Mouse (Mus musculus) intestine, postnatal 0 days (tissue): ENCODE measurements around the gene Itsn1. TPM values are rescaled to one million over a fixed set of nuclear protein-coding genes. Genes with fewer than 3 reads are reported as not detected.

Experiments
- ATAC-seq: fragments of 200-750 bp; cut with Nextera tagmentation; 2 replicates; pipeline ENCODE4 v1.8.0; 2017; ENCODE audit warnings: mild to moderate bottlenecking, moderate TSS enrichment, moderate library complexity
- H3K27ac ChIP-seq: fragments of 300-500 bp; sonication (generic); 2 replicates; pipeline ENCODE4 v1.5.1; 2014; ENCODE audit warnings: mild to moderate bottlenecking, low read depth, low read length, moderate library complexity
- H3K27me3 ChIP-seq: fragments of 300-500 bp; sonication (generic); replicated peaks from 2 replicates; pipeline ENCODE4 v1.6.1; 2014; ENCODE audit warnings: low read length, mixed read lengths; ENCODE audit not compliant: control insufficient read depth, insufficient read depth
- H3K36me3 ChIP-seq: fragments of 300-500 bp; sonication (generic); 2 replicates; pipeline ENCODE4 v1.6.1; 2014; ENCODE audit warnings: mild to moderate bottlenecking, moderate library complexity; ENCODE audit not compliant: control insufficient read depth, insufficient read depth
- H3K4me1 ChIP-seq: fragments of 300-500 bp; sonication (generic); replicated peaks from 2 replicates; pipeline ENCODE4 v1.6.1; 2014; ENCODE audit warnings: antibody characterized with exemption, low read length, mixed read lengths; ENCODE audit not compliant: control insufficient read depth, insufficient read depth
- H3K4me2 ChIP-seq: fragments of 300-500 bp; sonication (generic); replicated peaks from 2 replicates; pipeline ENCODE4 v1.6.1; 2014; ENCODE audit warnings: low read depth, mild to moderate bottlenecking, moderate library complexity
- H3K4me3 ChIP-seq: fragments of 300-500 bp; sonication (generic); 2 replicates; pipeline ENCODE4 v1.5.1; 2014; ENCODE audit warnings: low read depth, low read length
- H3K9ac ChIP-seq: fragments of 300-500 bp; sonication (generic); 2 replicates; pipeline ENCODE4 v1.6.1; 2014; ENCODE audit warnings: mild to moderate bottlenecking, low read depth, low read length
- H3K9me3 ChIP-seq: fragments of 300-500 bp; sonication (generic); 2 replicates; pipeline ENCODE4 v1.6.1; 2016; ENCODE audit warnings: mixed run types; ENCODE audit not compliant: control insufficient read depth
- CTCF ChIP-seq: sonication (generic); IDR thresholded peaks from 2 replicates; pipeline ENCODE4 v1.5.1; 2016; ENCODE audit warnings: low read depth, mild to moderate bottlenecking, control low read depth, antibody characterized with exemption, moderate library complexity
- WGBS: fragments of 180-500 bp; shearing (Covaris S2); extraction: QIAGEN DNeasy Blood & Tissue Kit; methylation state at CpG from one replicate; pipeline ENCODE4 v1.1.7; 2014; 5-methylcytosine and 5-hydroxymethylcytosine counted together
- microRNA-seq: library from miRNA; unstranded; fragments of <30 nt; microRNA quantifications from one replicate; pipeline ENCODE4, GENCODE M21; 2016
- polyA plus RNA-seq: library from polyadenylated mRNA; unstranded; fragments of >200 nt; fragmentation: Nextera tagmentation; extraction: Ambion mirVana; gene quantifications from 2 replicates; pipeline ENCODE4 v1.2.1, GENCODE M21; 2015

Gene Itsn1
- polyA plus RNA-seq, 1 experiment from 2014 or later = 6.2 TPM

DNA sequence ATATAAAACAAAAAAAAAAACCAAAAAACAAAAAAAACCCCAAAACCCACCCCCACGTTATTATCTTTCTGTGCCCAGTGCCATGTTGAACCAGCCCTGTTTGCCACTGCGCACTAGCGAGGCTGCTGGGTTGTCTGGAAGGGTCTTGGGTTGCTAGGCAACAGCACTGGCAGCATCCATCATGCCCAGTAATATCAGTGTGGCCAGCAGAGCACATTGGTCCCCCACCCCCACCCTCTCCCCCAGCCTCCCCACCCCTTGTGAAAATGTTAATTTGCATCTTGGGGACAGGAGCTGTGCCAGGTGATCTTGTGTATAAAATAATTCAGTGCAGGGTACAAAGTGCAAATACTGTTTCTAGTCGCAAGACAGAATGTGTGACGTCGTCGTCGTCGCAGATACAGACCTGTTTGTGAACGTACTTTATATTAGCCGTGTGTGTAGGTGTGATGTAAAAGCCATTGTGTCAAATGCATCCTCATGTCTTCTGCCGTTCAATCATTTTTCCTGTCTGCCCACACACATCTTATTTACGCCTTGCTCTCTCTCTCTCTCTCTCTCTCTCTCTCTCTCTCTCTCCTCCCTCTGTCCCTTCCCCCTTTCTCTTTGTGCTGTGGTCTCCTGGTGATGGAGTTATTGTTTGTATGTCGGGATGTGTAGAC, 233.9 kb downstream of the Itsn1 start:
- no peak overlapping the region for H3K9ac ChIP-seq
- no peak overlapping the region for H3K4me2 ChIP-seq
- H3K27ac ChIP-seq = no peak overlapping the region
- H3K27me3 ChIP-seq = no peaks in the 10 kb centered on the region
- ATAC-seq = peak; percentile 39; the same call in 1 of the 2 replicates
- no peaks in the 10 kb centered on the region for H3K36me3 ChIP-seq
- no peak for TF ChIP-seq CTCF
- no peaks in the 10 kb centered on the region for H3K4me1 ChIP-seq
- 28% methylated on average over 14 of the region's 14 CpGs for WGBS
- H3K9me3 ChIP-seq = no peaks in the 10 kb centered on the region
- no peak overlapping the region for H3K4me3 ChIP-seq

DNA sequence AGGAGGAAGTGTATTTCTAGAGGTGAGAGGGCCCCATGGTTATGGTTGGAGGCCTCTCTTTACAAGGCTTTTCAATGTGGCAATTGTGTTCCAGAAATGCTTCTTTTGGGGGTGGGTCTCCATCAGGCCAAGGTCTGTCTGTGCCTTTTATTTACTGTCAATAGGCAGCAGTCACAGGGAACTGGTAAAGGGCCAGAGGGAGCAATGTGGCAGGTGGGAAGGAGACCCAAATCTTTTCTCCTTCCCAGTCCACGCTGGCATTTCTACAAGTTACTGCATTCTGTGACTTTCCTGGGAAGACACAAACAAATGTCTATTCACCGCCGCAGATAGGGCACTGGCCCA, 234.4 kb downstream of the Itsn1 start:
- no peak overlapping the region for H3K27ac ChIP-seq
- no peak overlapping the region for H3K9ac ChIP-seq
- no peak overlapping the region for H3K4me3 ChIP-seq
- no peak for TF ChIP-seq CTCF
- H3K27me3 ChIP-seq = no peaks in the 10 kb centered on the region
- 89% methylated on average over 3 of the region's 3 CpGs for WGBS
- H3K9me3 ChIP-seq = no peaks in the 10 kb centered on the region
- no peaks in the 10 kb centered on the region for H3K4me1 ChIP-seq
- no peaks in the 10 kb centered on the region for H3K36me3 ChIP-seq
- ATAC-seq = no peak
- no peak overlapping the region for H3K4me2 ChIP-seq

DNA sequence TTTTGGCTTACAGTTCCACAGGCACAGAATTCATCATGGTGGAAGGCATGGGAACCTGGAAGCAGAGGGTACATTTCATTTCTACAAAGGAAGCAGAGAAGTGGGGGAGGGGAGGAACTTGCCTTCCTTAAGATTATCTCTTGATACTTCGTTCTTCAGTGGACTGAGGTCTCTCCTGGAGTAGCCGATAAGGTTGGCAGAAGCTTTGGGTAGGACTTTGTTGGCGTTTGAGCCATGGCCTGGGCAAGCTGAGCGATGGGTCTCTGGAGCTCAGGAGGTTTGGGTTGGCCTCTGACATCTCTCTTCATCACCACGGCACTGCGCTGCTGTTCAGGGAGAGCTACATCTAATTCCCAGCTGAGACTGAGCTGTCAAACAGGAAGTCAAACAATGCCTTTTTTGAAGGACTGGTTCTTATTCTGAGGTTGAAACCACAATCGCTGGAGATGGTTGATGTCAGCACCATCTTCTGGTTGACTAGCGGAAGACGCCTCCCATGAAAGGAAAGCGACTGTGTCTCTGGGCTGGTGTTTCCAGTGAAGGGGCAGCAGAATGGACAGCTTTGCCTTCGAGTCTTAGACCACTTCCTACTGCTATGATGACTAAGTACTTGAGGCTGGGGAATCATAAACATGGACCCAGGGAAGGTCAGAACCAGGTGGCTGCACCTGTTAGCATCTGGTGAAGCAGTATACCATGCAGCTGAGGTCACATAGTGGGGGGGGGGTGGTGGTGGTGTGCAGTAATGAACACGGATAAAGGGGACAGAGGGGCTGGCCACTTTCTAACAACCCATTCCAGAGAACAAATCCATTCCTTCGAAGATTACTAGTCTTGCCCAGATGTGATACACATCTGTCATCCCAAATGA, 235.5 kb downstream of the Itsn1 start:
- Histone ChIP-seq H3K4me1 (no peaks in the 10 kb centered on the region), H3K27ac (no peak overlapping the region), H3K4me3 (no peak overlapping the region), H3K27me3 (no peaks in the 10 kb centered on the region), H3K9me3 (no peaks in the 10 kb centered on the region), H3K9ac (no peak overlapping the region), H3K4me2 (no peak overlapping the region), H3K36me3 (no peaks in the 10 kb centered on the region)
- 71% methylated on average over 13 of the region's 13 CpGs for WGBS
- ATAC-seq = no peak
- TF ChIP-seq CTCF = no peak

DNA sequence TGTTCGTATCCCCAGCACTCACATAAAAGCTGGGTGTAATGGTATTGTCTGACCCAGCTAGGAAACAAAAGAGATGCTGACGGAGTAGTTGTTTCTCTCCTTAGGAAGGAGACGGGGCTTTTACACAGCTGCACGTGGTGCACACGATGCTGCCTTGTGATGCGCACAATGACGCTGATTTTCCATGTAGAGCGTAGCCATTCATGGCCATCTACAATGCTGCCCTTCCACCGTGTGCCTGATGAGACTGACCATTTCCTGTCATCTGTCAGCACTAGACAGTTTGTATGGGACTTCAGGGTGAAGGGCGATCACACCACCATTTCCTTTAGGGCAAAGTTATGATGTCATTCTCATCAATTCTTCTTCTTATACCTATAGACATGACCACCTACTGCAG, 239.6 kb downstream of the Itsn1 start:
- WGBS = 77% methylated on average over 10 of the region's 10 CpGs
- ATAC-seq = no peak

DNA sequence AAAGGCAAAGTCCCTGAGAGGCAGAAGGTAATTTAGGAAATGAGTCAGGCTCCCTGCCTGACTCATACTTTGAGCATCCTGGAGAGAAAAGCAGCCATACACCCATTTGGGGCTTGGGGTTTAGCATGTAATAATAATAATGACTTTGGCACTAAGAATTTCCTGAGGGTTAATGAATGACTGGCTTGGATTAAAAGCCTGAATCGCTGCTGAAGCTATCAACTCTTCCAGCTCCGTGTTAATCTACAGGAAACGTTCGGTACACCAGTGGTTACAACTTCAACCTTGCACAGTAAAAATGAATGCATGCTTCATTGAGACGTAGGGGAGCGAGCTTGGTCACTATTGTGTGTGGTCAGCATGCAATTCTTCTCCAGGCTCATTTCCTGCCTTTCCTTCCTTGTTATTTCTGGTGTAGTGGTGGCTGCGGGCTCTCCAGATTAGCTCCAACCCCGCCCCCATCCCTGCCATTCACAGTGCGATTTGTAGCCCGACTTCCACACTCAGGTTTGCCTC, 240.5 kb downstream of the Itsn1 start:
- no peak for ATAC-seq
- Histone ChIP-seq H3K4me3 (no peak overlapping the region), H3K27ac (no peak overlapping the region), H3K36me3 (no peaks in the 10 kb centered on the region), H3K9ac (no peak overlapping the region), H3K9me3 (no peaks in the 10 kb centered on the region), H3K27me3 (no peaks in the 10 kb centered on the region), H3K4me1 (0 out of 2 replicates have a peak, but pooled peaks cover 3% of the 10 kb centered on the region), H3K4me2 (no peak overlapping the region)
- no peak for TF ChIP-seq CTCF
- 29% methylated on average over 10 of the region's 10 CpGs for WGBS

More for the DNA sequence above, 239.6 kb downstream of the Itsn1 start:
- H3K36me3 ChIP-seq = no peaks in the 10 kb centered on the region
- no peaks in the 10 kb centered on the region for H3K27me3 ChIP-seq
- 0 out of 2 replicates have a peak, but pooled peaks cover 3% of the 10 kb centered on the region for H3K4me1 ChIP-seq
- H3K9me3 ChIP-seq = no peaks in the 10 kb centered on the region
- H3K4me3 ChIP-seq = no peak overlapping the region
- H3K27ac ChIP-seq = no peak overlapping the region
- no peak overlapping the region for H3K9ac ChIP-seq
- H3K4me2 ChIP-seq = no peak overlapping the region
- no peak for TF ChIP-seq CTCF

Small RNA genes lying within 50 kb of the gene (microRNA-seq; reads per million reads assigned to microRNA genes)
- not detected for gene Gm27773

Other genes starting within 250 kb of the Itsn1 start
- gene Ifnar1, start 244.0 kb upstream of the Itsn1 start, polyA plus RNA-seq = 18.2 and 21.6 TPM in 2 replicates
- gene Ifngr2, start 182.2 kb upstream of the Itsn1 start, polyA plus RNA-seq = 138 and 146 TPM in 2 replicates
- gene Tmem50b, start 131.5 kb upstream of the Itsn1 start, polyA plus RNA-seq = 24.9 and 28.0 TPM in 2 replicates
- gene Dnajc28, start 110.3 kb upstream of the Itsn1 start, polyA plus RNA-seq = 1.0 and 1.5 TPM in 2 replicates
- gene Gart, start 82.3 kb upstream of the Itsn1 start, polyA plus RNA-seq = 19.0 and 23.8 TPM in 2 replicates
- 71.1 and 83.4 TPM in 2 replicates for gene Son, start 81.8 kb upstream of the Itsn1 start, polyA plus RNA-seq
- gene Donson, start 40.5 kb upstream of the Itsn1 start, polyA plus RNA-seq = 6.2 and 6.7 TPM in 2 replicates
- 36.3 and 42.2 TPM in 2 replicates for gene Cryzl1, start 306 bp upstream of the Itsn1 start, polyA plus RNA-seq